Mouse (Mus musculus): ENCODE measurements at regions not wholly inside any gene's neighbourhood (a gene's known extent, or its start where the extent isn't known, plus 50 kb on each side); places are given as distances from the start of the nearest gene placed in this dataset.

DNA sequence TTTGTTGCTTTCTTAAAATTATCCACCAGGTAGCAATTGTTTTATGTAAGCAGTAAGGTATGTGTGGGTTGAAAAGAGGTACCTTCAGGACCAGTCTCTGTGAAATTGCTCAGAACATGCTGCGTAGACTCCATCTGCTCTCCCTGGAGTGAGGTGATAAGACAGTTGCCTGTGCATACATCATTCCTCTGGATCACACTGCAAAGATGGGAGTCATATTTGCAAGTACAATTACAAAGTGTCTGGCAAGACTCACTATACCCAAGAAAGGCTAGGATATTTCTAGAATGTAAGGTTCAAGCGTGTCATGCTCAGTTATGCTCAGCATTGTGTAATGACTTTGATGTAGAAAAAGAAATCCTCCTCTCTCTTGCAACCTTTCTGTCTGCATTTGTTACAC is 1283.5 kb upstream of the Slc10a2 start:
- no peak for DNase-seq (ENCODE audit: low spot score)

DNA sequence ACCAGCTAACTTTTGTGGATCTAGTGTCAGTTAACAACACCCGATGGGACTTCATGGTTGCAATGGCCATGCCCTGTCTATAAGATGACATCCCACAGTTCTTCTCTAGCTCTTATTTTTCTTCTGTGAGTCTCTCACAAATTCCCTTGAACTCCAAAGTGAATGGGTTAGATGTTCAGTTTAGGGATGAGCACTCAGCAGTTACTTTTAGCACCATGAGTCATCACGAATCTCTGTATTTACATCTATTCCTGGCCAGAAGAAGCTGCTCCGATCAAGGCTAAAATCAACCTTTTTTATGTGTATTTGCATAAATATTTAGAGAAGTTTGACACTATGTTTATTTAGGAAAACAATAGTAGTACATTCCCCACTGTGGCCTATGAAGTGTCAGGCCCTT is 1269.6 kb upstream of the Slc10a2 start:
- no peak for DNase-seq (ENCODE audit: low spot score)

DNA sequence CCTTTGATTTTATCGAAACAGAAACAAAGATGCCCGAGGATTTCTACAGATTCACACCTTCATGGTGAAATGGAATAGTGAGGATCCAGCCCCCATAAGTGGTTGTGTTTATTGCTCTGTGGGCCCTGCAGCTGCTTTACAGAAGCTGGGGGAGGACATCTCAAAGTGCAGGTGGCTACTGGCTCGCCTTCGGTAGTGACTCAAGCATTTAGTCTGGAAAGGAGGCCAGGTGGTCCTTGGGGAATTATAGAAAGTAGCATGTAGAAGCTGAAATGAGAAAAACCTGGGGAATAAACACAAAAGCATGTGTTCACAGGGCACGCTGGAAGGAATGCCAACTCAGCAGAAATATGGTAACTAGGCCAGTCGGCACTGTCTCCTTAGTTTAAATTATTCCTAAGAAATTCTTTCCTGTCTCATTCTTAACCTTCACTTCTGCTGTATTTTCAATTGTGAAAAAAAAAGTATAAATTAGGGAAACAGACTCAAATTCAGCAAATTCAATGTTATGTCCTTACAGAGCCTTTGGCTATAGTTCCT is 1256.3 kb upstream of the Slc10a2 start:
- DNase-seq (ENCODE audit: low spot score), result no peak

DNA sequence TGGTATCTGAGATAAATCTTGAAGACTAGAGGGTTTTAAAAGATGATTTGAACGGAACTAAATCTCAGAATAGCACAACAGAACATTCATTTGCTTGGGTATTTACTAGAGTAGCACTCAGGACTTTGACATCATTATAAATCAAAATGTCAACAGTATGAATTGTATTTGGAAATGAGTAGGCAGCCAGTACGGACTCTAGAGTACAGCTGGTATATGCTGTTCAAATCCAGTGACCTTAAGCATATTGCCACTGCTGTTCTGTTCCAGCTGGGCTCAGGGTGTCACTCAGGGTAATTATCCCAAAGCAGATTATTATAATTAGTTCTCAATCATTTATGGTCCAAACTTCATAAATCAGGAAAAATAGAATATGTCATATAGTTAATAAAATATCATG is 1252.7 kb upstream of the Slc10a2 start:
- peak; percentile 32 for DNase-seq (ENCODE audit: low spot score)

DNA sequence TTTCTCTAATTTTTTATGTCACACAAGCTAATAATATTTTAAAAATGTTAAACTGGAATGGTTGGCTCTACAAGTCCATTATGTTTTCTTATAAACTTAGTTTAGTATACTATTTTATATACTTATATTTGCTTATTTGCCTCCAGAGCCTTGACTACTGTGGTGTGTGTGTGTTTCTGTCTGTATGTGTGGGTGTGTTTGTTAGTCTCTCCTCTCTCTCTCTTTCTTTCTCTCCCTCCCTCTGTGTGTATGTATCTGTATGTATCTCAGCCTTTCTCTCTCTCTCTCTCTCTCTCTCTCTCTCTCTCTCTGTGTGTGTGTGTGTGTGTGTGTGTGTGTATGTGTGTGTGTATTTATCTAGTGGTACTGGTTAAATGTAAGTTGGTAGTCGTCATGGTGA is 1245.3 kb upstream of the Slc10a2 start:
- DNase-seq (ENCODE audit: low spot score), result no peak

DNA sequence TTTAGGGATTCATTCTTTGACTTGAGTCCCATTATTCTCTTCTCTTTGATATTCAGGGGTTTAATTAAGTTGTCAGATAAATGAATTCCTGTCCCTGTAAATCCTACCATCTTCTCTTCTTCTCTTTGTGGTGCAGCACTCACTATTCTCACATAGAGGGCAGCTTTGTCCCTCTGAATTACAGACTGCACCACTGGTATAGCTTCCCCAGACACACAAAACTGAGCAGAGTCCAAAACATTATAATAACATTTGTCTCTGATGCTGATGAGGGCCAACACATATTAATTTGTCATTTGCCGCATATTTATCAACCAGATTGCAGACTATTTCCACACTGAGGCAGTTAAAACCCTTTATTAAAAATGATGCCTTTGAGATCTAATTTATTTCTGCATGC is 1244.9 kb upstream of the Slc10a2 start:
- DNase-seq (ENCODE audit: low spot score), result no peak

DNA sequence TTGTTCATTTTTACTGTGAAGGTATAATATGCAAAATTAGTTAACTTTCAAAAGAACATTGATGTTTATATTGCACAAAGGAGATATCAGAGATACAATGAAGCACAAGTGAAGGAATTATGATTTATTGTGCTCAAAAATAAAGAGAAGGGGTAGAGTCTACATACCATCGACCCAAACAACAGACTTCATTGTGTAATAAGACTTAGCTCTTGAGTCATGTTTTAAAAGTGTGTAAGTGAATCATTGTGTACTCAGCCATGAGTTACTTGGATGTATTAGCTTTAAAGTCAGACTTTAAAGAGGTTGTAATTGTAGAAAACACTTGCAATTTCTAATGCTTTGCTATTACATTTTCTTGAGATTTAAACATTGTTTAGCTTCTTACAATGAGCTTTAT is 1240.6 kb upstream of the Slc10a2 start:
- DNase-seq (ENCODE audit: low spot score), result no peak

DNA sequence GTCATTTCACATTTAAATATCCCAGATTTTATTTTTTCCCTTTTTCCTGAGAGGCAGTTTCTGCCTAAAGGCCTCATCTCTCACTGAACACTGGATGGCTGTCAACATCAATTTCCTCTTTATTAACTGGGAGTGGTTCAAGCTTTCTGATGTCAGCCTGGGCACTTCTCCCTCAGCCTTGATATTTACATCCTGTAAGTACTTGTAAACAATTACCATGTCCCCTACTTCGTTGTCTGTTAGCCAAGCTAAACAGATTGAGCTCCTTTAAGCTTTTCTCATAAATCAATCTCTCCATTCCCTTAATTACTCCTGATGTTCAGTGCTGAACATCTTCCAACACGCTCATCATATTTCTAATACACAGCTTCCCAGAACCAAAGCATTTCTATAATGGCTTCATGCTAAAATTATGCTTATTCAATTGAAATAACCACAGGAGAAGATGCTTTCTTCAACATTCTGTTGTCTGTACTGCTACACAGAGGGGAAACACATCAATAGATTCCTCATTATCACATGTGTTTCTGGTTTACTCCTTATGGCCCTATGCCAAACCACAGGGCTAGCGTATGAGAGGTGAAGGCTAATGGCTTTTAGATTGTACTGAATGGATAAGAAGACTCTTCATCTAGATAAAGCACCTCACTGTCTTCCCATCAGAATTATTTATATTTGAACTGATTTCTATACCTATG is 1235.2 kb upstream of the Slc10a2 start:
- DNase-seq (ENCODE audit: low spot score), result peak; percentile 17

DNA sequence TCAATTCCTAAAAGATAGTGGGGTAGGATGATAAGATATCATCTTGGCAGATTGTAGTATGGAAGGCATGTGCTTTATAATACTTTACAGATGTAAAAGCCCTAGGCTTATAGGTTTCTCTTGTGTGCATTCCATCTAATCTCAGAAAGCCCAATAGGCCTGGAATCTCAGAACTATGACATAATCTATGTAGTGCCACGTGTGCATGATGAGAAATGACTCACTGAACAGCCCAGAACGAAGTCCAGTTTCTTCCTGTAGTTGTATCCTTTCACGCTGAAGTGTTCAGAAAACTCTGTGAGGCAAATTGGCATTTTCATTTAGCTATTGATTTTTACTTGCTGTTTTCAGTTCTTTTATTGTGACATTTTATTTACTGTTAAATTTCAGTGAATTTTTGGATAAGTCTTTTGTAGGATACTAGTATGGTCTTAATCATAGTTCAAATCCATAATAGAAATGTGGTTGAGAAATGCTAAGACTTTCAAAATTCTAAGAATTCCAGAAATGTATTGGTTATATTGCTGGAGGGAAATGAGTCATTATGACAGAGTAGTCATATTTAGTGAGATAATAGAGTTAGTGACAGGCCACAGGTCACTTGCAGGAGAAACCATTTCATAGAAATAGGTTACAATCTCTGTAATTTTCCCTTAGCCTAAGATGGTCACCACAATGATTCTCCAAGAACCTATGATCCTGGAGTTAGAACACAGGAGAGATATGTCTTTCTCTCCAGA is 1229.3 kb upstream of the Slc10a2 start:
- no peak for DNase-seq (ENCODE audit: low spot score)

DNA sequence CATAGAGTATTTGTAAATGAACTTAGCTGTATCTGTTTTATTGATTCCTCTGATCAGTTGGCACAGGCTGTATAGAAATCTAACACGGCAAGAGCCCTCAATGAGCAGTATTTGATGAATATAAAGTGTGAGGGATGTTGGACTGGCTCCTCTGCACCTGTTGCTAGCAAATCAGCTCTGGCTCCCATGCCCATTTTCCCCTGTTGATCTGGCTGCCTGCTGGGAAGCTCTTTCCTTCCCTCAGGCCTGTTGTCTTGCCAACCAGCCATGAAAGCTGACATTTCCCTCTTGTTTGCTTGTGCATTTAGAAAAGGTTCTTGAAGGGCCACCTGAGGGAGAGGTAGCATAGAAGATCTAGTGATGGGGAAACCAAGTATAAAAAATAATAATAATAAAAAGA is 1216.2 kb upstream of the Slc10a2 start:
- DNase-seq (ENCODE audit: low spot score), result peak; percentile 12

DNA sequence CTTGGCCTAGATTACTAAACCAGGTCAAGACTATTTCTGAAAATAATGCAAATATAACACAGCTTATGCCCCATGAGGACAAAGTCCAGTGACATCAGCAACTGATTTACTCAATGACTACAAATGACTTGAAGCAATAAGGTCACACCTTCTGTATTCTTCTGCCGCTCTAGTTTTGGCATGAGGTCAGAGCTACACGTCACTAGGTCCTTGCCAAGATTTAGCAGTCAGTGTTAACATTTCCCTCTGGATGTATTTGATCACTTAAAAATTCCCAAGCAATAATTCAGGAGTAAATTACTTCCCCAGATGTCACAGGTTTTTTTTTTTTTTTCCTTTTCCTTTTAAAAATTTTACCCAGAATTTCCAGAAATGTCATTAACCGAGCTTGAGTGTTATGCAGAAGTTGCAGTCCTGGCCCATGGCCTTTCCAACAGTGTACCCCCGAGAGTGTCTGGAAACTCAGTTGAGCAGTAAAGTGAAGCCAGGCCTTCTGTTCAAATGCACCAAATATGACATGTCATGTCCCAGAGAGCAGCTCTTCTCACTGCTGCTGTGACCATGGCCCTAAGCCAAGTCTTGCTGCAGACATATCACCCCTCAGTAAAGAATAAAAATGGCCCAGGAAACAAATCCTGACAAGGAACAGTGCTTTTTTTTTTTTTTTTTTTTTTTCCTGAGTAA is 1210.2 kb upstream of the Slc10a2 start:
- no peak for DNase-seq (ENCODE audit: low spot score)

DNA sequence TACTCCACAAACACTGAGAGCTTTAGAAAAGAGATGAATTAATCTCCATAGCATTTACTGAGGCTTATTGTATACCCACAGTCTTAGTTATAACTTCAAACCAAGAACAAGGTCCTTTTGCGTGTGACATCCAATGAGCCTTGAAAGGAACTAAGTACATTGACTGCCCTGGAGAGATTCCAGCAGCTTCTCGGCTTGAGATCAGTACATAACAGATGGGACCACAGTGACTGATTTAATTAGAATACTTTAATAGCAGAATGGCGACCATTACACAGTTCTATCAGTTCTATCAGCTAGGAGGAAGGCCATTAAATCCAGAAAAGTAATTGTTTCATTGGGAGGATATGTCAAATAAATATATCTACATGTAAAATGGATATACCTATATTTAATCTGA is 1183.7 kb upstream of the Slc10a2 start:
- no peak for DNase-seq (ENCODE audit: low spot score)

DNA sequence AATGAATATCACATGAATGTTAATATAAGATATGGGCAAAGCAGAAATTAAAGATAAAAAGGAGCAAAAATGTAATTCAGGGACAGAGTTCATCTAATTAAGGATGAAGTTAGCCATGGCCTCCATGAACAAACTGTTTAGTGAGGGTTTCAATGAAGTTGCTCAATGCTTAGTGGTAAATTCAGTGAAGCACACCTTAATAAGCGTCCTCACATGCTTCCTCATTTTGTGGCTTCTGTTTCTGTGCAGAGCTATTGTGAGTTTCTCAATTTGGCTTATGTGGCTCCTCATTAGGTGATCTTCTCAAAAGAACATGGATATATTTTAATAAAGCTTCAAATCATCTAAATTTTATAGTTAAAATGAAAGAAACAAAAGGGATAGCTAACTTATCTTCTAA is 1174.8 kb upstream of the Slc10a2 start:
- no peak for DNase-seq (ENCODE audit: low spot score)

Data from retina, embryonic 14.5 days (tissue).